Mouse (Mus musculus) stomach, postnatal 0 days (tissue): ENCODE measurements around the gene Tmem150c.

ENCODE experiments used
- CTCF ChIP-seq: IDR thresholded peaks from 2 replicates; pipeline ENCODE4 v1.5.1; 2016; ENCODE audit warnings: antibody characterized with exemption, low read depth, mild to moderate bottlenecking, moderate library complexity
- EP300 ChIP-seq: optimal IDR thresholded peaks from 2 replicates; pipeline ENCODE3; 2016; ENCODE audit warnings: antibody characterized with exemption

DNA sequence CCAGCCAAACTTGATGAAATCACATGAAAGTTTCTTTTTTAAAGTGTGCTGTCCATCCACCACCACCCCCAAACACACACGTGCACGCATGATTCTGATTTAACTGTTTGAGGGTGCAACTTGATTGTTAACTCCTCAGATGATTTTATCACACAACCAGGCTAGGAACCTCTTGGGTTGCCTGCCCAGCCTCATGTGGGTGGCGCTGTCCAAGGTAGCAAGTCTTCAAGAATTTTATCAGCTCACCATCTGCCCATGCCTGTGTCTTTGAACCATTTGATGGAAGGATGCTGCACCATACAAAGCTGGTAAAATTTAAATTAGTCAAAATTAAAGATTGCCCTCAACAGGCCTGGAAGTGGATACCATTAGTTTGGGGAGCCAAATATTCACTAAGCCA, 9.6 kb downstream of the Tmem150c start:
- TF ChIP-seq CTCF (no peak), EP300 (no peak)
